Mouse (Mus musculus) thymus, postnatal 25 days (tissue): Measurements from ENCODE around the gene Dcp1b.
"Not testable (repeated sequence)": the region's sequence is repeated elsewhere in the genome, so short reads cannot be mapped to it uniquely, and the experiment has no call there.

Experiments used
- DNase-seq: peaks from one replicate; pipeline ENCODE4 v3.0.0; 2022

Gene Dcp1b

GRCm38 (mm10) chr6:119196382-119197305 lies 21.6 kb downstream of the Dcp1b start, which contains the start of gene Cacna1c:
Gene Cacna1c (minus strand): TSS chr6:119196418.
- DNase-seq: no peak

GRCm38 (mm10) chr6:119198534-119199273 lies 23.7 kb downstream of the Dcp1b start:
- no peak for DNase-seq

DNA sequence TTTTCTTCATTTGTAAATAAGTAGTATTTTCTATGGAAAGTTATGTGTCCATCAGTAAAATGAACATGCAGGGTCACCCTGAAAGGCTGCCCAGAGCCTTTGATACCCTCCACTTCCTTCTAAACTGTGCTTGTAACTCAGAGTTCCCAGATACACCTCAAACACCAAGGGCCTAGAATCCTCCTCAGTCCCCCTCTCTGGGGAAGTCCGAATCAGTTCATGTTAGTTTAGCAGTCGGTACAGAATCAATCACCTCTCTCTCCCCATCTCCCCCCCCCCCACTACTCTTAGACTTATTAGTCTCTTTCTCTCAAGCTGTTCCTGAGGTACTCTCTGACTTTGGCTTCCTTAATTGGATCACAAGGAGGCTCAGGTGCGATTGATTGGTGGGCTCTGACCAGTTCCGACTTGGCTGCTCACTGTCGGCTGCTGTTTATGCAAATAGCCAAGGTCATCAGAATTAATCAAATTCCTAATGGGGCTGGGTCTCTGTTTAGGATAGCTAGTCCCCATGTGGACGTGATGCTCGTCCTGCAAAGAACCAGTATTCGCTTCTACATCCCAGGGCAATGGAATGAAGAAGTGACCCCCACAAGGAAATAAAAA lies 24.3 kb downstream of the Dcp1b start:
- DNase-seq: no peak

DNA sequence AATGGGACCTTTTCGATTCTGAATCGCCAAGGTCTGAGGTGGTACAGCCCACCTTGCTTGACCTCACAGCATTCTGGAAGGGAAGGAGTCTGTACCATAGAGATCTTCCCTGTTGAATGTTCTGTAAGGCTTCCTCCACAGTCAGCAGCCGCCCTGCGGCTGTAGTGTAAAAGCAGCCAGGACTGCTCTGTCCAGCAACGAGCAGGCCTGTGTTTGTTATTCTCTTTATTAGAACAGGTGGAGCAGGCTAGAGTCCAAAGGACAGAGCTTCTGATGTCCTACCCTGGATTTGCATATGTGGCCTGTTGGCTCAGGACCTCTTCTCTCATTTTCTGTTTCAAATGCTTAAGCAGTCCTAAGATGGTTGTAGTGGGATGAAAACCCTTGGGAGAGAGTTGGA lies 25.3 kb downstream of the Dcp1b start:
- no peak for DNase-seq

GRCm38 (mm10) chr6:119201575-119201974 lies 26.5 kb downstream of the Dcp1b start:
- no peak for DNase-seq

- no peak for DNase-seq
These were observed 29.2 kb downstream of the Dcp1b start for GRCm38 (mm10) chr6:119204286-119204685.

DNA sequence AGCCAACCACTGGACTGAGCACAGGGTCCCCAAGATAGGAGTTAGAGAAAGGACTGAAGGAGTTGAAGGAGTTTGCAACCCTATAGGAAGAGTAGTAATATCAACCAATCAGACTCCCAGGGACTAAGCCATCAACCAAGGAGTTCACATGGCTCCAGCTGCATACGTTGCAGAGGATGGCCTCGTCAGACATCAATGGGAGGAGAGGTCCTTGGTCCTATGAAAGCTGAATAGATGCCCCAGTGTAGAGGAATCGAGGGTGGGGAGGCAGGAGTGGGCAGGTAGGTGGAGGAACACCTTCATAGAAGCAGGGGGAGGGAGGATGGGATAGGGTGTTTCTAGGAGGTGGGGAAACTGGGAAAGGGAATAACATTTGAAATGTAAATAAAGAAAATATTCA lies 29.9 kb downstream of the Dcp1b start:
- DNase-seq: no peak

- DNase-seq: not testable (repeated sequence)
These were observed 31.0 kb downstream of the Dcp1b start for GRCm38 (mm10) chr6:119206006-119206405.

DNA sequence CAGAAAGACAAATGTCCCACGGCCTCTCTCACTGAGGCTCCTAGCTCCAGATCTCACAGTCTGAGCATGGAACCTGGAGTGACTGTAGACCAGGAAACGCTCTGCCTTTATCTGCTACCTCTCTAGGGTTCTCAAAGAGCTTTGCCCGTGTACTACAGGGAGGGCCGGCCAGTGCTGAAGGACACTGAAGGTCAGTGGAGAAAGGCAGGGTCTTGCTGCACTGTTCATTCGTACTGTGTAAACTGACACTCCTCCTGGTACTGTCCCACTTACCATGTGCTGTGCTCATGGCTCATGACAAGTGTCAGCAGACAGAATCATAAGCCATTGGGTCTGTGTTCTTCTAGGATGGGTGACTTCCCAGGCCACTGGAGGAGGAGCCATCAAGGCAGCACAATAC lies 38.3 kb downstream of the Dcp1b start:
- no peak for DNase-seq

DNA sequence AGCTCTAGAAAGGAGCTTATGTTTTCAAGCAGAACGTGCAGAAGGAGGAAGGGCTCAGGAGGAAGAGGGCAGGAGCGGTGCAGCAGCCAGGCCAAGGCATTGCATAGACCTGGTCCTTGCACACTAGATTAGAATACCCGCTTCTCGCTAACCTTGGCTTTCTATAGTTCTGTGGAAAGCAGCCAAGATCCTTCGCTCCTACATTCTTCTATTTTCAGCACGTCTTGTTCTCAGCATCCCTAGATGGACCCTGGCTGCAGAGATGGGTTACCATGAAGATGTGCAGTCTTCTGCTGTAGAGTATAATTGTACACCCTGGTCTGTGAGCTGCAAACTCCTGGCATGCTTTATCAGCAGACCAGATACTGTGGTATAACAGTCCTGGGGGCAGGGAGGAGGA lies 39.1 kb downstream of the Dcp1b start:
- DNase-seq: no peak

- DNase-seq: no peak
These were observed 40.1 kb downstream of the Dcp1b start for GRCm38 (mm10) chr6:119215040-119215613.

DNA sequence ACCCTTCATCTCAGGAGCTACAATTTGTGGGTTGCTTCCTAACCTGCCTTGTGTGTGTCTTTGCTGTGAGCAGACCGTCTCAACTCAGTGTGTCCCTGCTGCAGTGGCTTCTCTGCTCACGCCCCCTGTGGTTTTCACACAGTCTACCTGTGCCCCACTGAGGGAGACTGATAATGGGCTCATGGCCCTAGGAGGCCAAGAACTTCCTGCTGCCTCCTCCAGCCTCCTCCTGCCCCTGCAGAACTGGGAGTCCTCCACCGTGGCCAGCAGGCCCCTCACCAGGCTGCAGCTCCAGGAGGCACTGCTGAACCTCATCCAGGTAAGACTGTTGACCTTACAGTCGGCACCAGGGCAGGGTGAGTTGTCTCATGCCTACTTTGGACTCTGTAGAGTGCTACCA lies 42.6 kb downstream of the Dcp1b start:
- no peak for DNase-seq

DNA sequence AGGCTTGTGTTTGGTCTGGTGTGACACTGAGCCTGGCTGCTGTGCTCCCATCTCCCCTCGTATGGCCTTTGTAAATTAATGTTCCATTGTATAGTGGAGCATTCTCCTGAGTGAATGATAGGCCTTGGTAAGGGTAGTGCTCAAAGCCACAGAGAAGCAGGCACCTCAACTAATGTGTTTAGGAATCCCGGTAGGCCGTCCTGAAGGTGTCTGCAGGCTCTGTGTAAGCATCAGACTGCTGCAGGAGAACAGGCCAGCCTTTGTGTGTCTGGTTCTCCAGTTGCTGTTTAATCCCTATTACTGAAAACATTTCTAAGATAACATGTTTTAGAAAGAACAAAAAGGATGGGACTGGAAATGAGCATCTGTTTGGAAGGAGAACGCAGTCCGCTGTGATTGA lies 43.5 kb downstream of the Dcp1b start:
- no peak for DNase-seq

GRCm38 (mm10) chr6:119219237-119219870 lies 44.3 kb downstream of the Dcp1b start:
- DNase-seq: no peak

DNA sequence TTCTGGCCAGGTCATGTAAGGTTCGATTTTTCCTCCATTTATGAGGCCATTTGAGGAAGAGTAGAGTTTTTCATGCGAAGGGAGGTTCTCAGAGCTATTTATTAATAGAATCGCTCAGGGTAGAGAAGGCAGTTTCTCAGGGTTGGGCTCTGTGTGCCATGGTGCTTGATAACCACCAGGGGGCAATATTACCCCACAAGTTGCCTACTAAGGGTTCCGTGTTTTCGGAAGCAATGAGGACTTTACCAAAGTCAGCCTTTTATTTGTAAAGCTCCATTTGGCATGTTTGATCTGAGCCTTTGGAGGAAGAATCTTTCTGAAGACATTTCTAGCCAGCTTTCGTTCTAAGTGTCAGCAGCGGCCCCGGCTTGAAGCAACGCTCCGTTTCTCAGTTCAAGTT lies 45.2 kb downstream of the Dcp1b start:
- peak; percentile 27 for DNase-seq

DNA sequence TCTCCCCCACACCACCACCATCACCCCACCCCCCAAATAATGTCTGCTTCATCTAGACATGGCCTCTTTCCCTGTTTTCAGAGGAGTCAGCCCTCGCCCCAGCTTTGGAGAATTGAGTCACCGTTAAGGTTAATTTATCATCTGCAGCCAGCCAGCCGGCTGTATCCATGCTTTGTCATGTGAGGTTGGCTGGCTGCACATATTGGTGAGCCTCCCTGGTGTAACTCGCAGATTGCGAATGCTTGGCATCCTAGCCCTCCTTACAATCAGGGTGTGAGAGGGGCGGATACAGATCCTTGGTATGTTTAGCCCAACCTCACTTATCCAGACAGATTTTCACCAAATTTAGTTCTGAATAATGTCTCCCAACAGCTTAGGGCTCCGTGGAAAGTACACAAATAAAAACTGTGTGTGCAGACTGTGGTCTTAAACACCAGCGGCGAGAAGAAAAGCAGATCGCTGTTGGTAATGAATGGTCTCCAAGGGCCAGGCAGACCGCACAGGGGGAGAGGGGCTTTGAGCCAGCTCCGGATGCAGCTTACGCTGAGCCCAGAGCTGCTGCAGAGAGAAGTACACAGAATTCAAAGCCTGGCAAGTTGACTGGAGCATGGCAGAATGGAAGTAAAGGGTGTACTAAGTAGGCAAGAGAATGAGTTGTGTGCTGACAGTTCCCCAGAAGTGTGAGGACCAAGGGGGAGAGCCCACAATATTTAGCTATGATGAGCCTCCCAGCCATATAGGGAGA lies 49.6 kb downstream of the Dcp1b start:
- DNase-seq: no peak

- no peak for DNase-seq
These were observed 50.2 kb downstream of the Dcp1b start for GRCm38 (mm10) chr6:119225226-119225625.

DNA sequence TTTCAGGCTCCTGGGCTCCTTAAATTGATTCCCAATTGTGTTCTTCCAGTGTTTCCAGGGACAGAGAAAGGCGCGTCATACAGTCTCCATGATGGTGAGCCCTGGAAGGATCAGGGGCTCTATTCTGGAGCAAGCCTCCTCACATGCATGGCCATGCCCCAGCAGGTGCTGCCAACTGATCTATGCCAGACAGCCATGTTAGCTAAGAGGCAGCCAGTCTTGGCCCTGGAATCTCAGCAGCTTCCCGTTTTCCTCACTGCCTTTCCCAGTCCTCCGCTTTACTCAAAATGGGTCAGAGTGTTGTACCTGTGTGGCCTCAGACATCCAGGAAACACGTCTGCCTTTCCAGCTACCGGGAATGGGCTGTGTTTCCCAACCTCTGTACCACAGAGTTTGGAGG lies 50.7 kb downstream of the Dcp1b start:
- no peak for DNase-seq

- DNase-seq: no peak
These were observed 51.9 kb downstream of the Dcp1b start for GRCm38 (mm10) chr6:119227001-119227400.

GRCm38 (mm10) chr6:119228861-119229603 lies 54.0 kb downstream of the Dcp1b start:
- no peak for DNase-seq

DNA sequence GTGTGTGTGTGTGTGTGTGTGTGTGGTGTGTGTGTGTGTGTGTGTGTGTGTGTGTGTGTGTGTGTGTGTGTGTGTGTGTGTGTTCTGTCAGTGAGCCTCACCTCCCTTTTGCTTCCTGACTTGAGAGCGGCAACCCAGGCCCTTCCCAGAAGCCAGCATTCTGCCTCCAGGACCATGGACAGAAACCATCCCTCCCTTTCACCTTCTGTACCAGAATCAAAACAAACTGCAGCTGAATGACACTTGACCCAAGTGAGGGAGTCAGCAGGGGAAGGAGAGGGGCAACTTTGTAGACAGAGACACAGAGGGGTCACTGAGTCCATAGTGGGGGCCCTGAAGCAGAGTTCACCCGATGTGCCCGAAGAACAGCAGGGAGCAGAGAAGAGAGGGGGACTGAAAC lies 58.0 kb downstream of the Dcp1b start:
- DNase-seq: no peak
